Mouse (Mus musculus) limb, embryonic 15.5 days (tissue): ENCODE results near the gene Tmem132b. TPM values are rescaled to one million over a fixed set of nuclear protein-coding genes. Genes with fewer than 3 reads are reported as not detected.

Experiments used
- ATAC-seq: fragments of 200-750 bp; cut with Nextera tagmentation; 2 replicates; pipeline ENCODE4 v1.8.0; 2017; ENCODE audit warnings: low read depth, moderate TSS enrichment; ENCODE audit not compliant: insufficient number of reproducible peaks, low FRiP score, low TSS enrichment
- H3K27ac ChIP-seq: fragments of 300-500 bp; sonication (generic); 2 replicates; pipeline ENCODE4 v1.5.1; 2015; ENCODE audit warnings: moderate library complexity, mild to moderate bottlenecking, inconsistent platforms
- H3K27me3 ChIP-seq: fragments of 300-500 bp; sonication (generic); 2 replicates; pipeline ENCODE4 v1.6.1; 2015; ENCODE audit warnings: inconsistent platforms
- H3K36me3 ChIP-seq: fragments of 300-500 bp; sonication (generic); 2 replicates; pipeline ENCODE4 v1.6.1; 2015; ENCODE audit warnings: inconsistent platforms
- H3K4me1 ChIP-seq: fragments of 300-500 bp; sonication (generic); 2 replicates; pipeline ENCODE4 v1.6.1; 2015; ENCODE audit warnings: inconsistent platforms
- H3K4me2 ChIP-seq: fragments of 300-500 bp; sonication (generic); 2 replicates; pipeline ENCODE4 v1.6.1; 2015; ENCODE audit warnings: mild to moderate bottlenecking, inconsistent platforms
- H3K4me3 ChIP-seq: fragments of 300-500 bp; sonication (generic); 2 replicates; pipeline ENCODE4 v1.5.1; 2015; ENCODE audit warnings: mild to moderate bottlenecking, inconsistent platforms
- H3K9ac ChIP-seq: fragments of 300-500 bp; sonication (generic); 2 replicates; pipeline ENCODE4 v1.6.1; 2015; ENCODE audit warnings: inconsistent platforms
- H3K9me3 ChIP-seq: fragments of 300-500 bp; sonication (generic); 2 replicates; pipeline ENCODE4 v1.6.1; 2016; ENCODE audit warnings: inconsistent platforms
- WGBS: fragments of 180-500 bp; shearing (Covaris S2); methylation state at CpG from one replicate; pipeline ENCODE4 v1.1.7; 2015; 5-methylcytosine and 5-hydroxymethylcytosine counted together
- polyA plus RNA-seq: library from polyadenylated mRNA; unstranded; fragments of >200 nt; fragmentation: Nextera tagmentation; extraction: Ambion mirVana; gene quantifications from 2 replicates; pipeline ENCODE4 v1.2.1, GENCODE M21; 2015

Tmem132b gene
- polyA plus RNA-seq, 1 experiment from 2014 or later, result 0.31 TPM

GRCm38 (mm10) chr5:125805327-125805726, 273.8 kb downstream of the Tmem132b start:
- Histone ChIP-seq H3K4me3 (no peak overlapping the region), H3K4me2 (no peak overlapping the region), H3K36me3 (no peaks in the 10 kb centered on the region), H3K27me3 (no peaks in the 10 kb centered on the region), H3K9me3 (no peaks in the 10 kb centered on the region), H3K9ac (no peak overlapping the region), H3K27ac (no peak overlapping the region), H3K4me1 (no peaks in the 10 kb centered on the region)
- WGBS, result 59% methylated on average over 5 of the region's 5 CpGs
- no peak for ATAC-seq

DNA sequence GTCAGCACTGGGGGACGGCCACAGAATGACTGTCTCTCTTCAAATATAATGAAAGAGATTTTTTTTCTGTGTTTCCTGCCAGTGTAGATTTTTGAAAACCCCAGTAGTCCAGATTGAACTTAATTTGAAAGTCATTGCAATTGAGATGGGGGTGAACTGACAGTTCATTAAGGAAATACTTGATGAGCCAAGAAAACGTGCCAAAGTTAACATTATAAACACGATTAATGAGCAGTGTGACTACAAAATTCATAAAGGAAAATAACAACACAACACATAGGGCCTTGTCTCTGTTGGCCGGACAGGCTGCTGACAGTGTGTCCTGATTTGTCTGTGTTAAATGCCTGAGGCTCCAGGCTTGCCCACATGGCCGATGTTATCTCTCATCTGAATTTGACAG, 276.3 kb downstream of the Tmem132b start:
- no peak overlapping the region for H3K9ac ChIP-seq
- no peaks in the 10 kb centered on the region for H3K36me3 ChIP-seq
- no peaks in the 10 kb centered on the region for H3K4me1 ChIP-seq
- H3K4me3 ChIP-seq, result no peak overlapping the region
- H3K27ac ChIP-seq, result no peak overlapping the region
- no peaks in the 10 kb centered on the region for H3K27me3 ChIP-seq
- no peak for ATAC-seq
- H3K9me3 ChIP-seq, result no peaks in the 10 kb centered on the region
- WGBS, result 81% methylated on average over 5 of the region's 5 CpGs
- no peak overlapping the region for H3K4me2 ChIP-seq

DNA sequence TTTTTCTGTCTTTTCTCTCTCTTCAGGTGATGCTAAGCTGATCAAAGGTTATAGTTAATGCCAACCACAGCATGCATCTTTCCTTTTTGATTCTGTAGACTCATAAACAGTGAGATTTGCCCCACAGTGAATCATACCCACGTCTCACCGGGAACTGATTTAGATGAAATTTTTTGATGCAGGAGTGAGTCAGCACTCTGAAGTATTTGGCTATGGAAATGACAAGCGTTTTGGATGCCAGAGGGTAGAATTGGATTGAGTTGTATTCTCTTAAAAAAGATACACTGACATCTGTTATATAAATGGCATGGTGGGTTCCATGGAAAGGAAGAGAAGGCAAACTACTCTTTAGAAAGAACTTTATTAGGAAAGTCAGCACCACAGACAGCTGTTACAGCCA, 297.8 kb downstream of the Tmem132b start:
- Histone ChIP-seq H3K36me3 (no peaks in the 10 kb centered on the region), H3K4me2 (no peak overlapping the region), H3K27ac (no peak overlapping the region), H3K9ac (no peak overlapping the region), H3K4me1 (no peaks in the 10 kb centered on the region), H3K9me3 (no peaks in the 10 kb centered on the region), H3K4me3 (no peak overlapping the region), H3K27me3 (no peaks in the 10 kb centered on the region)
- WGBS, result 74% methylated on average over 3 of the region's 3 CpGs
- no peak for ATAC-seq

- Histone ChIP-seq H3K27ac (no peak overlapping the region), H3K36me3 (no peaks in the 10 kb centered on the region), H3K9me3 (no peaks in the 10 kb centered on the region), H3K4me3 (no peak overlapping the region), H3K9ac (no peak overlapping the region), H3K27me3 (no peaks in the 10 kb centered on the region), H3K4me1 (no peaks in the 10 kb centered on the region), H3K4me2 (no peak overlapping the region)
- 85% methylated on average over 1 of the region's 1 CpGs for WGBS
- no peak for ATAC-seq
These were observed 304.3 kb downstream of the Tmem132b start for GRCm38 (mm10) chr5:125835890-125836289.

GRCm38 (mm10) chr5:125836761-125837160, 305.2 kb downstream of the Tmem132b start:
- Histone ChIP-seq H3K9me3 (no peaks in the 10 kb centered on the region), H3K27me3 (no peaks in the 10 kb centered on the region), H3K4me3 (no peak overlapping the region), H3K4me1 (no peaks in the 10 kb centered on the region), H3K36me3 (no peaks in the 10 kb centered on the region), H3K27ac (no peak overlapping the region), H3K4me2 (no peak overlapping the region), H3K9ac (no peak overlapping the region)
- WGBS, result 88% methylated on average over 5 of the region's 5 CpGs
- ATAC-seq, result no peak

Other genes with a start within 250 kb of the Tmem132b start
- gene Scarb1, start 190.7 kb upstream of the Tmem132b start, polyA plus RNA-seq, result 57.2 and 65.1 TPM in 2 replicates
- gene Gm10382, start 142.5 kb upstream of the Tmem132b start, polyA plus RNA-seq, result 0.14 and 0.32 TPM in 2 replicates
- gene Ubc, start 141.6 kb upstream of the Tmem132b start, polyA plus RNA-seq, result 1,133 and 1,236 TPM in 2 replicates
- 9.0 and 9.2 TPM in 2 replicates for gene Dhx37, start 97.7 kb upstream of the Tmem132b start, polyA plus RNA-seq
- gene Bri3bp, start 90.2 kb upstream of the Tmem132b start, polyA plus RNA-seq, result 32.4 and 33.0 TPM in 2 replicates
- gene Aacs, start 56.0 kb upstream of the Tmem132b start, polyA plus RNA-seq, result 50.5 and 53.2 TPM in 2 replicates